Mouse (Mus musculus): Measurements from ENCODE around the gene Nle1. TPM values are rescaled to one million over a fixed set of nuclear protein-coding genes. Genes with fewer than 3 reads are reported as not detected.

Gene Nle1
- total RNA-seq, 1 experiment from 2014 or later = 13.1 TPM

GRCm38 (mm10) chr11:82921691-82922090, 13.5 kb upstream of the Nle1 start:
- no peak for ATAC-seq (replicated peaks; ENCODE audit: insufficient number of reproducible peaks, low FRiP score, low TSS enrichment, poor library complexity, severe bottlenecking)

- no peak for ATAC-seq (replicated peaks; ENCODE audit: insufficient number of reproducible peaks, low FRiP score, low TSS enrichment, poor library complexity, severe bottlenecking)
Observed at GRCm38 (mm10) chr11:82920768-82921167, 12.6 kb upstream of the Nle1 start.

- peak; percentile 71 for ATAC-seq (replicated peaks; ENCODE audit: insufficient number of reproducible peaks, low FRiP score, low TSS enrichment, poor library complexity, severe bottlenecking)
Observed at GRCm38 (mm10) chr11:82914711-82915352, 6.6 kb upstream of the Nle1 start.

- no peak for ATAC-seq (replicated peaks; ENCODE audit: insufficient number of reproducible peaks, low FRiP score, low TSS enrichment, poor library complexity, severe bottlenecking)
Observed at GRCm38 (mm10) chr11:82910679-82911389, 2.6 kb upstream of the Nle1 start.

- no peak for ATAC-seq (replicated peaks; ENCODE audit: insufficient number of reproducible peaks, low FRiP score, low TSS enrichment, poor library complexity, severe bottlenecking)
Observed at GRCm38 (mm10) chr11:82910250-82910649, 2.0 kb upstream of the Nle1 start, which contains the start of gene Unc45b. Gene Unc45b (plus strand): TSS chr11:82910550.

GRCm38 (mm10) chr11:82908608-82908989, 388 bp upstream of the Nle1 start:
- ATAC-seq (replicated peaks; ENCODE audit: insufficient number of reproducible peaks, low FRiP score, low TSS enrichment, poor library complexity, severe bottlenecking) = no peak

- ATAC-seq (replicated peaks; ENCODE audit: insufficient number of reproducible peaks, low FRiP score, low TSS enrichment, poor library complexity, severe bottlenecking) = no peak
Observed at GRCm38 (mm10) chr11:82905816-82906215, 2.4 kb downstream of the Nle1 start.

GRCm38 (mm10) chr11:82904952-82905351, 3.3 kb downstream of the Nle1 start:
- no peak for ATAC-seq (replicated peaks; ENCODE audit: insufficient number of reproducible peaks, low FRiP score, low TSS enrichment, poor library complexity, severe bottlenecking)

GRCm38 (mm10) chr11:82901606-82902310, 6.5 kb downstream of the Nle1 start:
- no peak for ATAC-seq (replicated peaks; ENCODE audit: insufficient number of reproducible peaks, low FRiP score, low TSS enrichment, poor library complexity, severe bottlenecking)

- no peak for ATAC-seq (replicated peaks; ENCODE audit: insufficient number of reproducible peaks, low FRiP score, low TSS enrichment, poor library complexity, severe bottlenecking)
Observed at GRCm38 (mm10) chr11:82899720-82900119, 8.5 kb downstream of the Nle1 start.

GRCm38 (mm10) chr11:82897478-82897877, 10.7 kb downstream of the Nle1 start:
- no peak for ATAC-seq (replicated peaks; ENCODE audit: insufficient number of reproducible peaks, low FRiP score, low TSS enrichment, poor library complexity, severe bottlenecking)

- ATAC-seq (replicated peaks; ENCODE audit: insufficient number of reproducible peaks, low FRiP score, low TSS enrichment, poor library complexity, severe bottlenecking) = no peak
Observed at GRCm38 (mm10) chr11:82891936-82892335, 16.3 kb downstream of the Nle1 start, which contains the start of gene Fndc8. Gene Fndc8 (plus strand): TSS chr11:82892124.

GRCm38 (mm10) chr11:82890342-82890762, 17.9 kb downstream of the Nle1 start, which contains the start of gene Rad51d:
Gene Rad51d (minus strand): TSS chr11:82890614.
- ATAC-seq (replicated peaks; ENCODE audit: insufficient number of reproducible peaks, low FRiP score, low TSS enrichment, poor library complexity, severe bottlenecking) = peak; percentile 93

GRCm38 (mm10) chr11:82889524-82890341, 18.5 kb downstream of the Nle1 start:
- peak; percentile 19; the same call in 1 of the 2 replicates for ATAC-seq (replicated peaks; ENCODE audit: insufficient number of reproducible peaks, low FRiP score, low TSS enrichment, poor library complexity, severe bottlenecking)

- no peak for ATAC-seq (replicated peaks; ENCODE audit: insufficient number of reproducible peaks, low FRiP score, low TSS enrichment, poor library complexity, severe bottlenecking)
Observed at GRCm38 (mm10) chr11:82888491-82888946, 19.7 kb downstream of the Nle1 start.

GRCm38 (mm10) chr11:82886559-82886958, 21.7 kb downstream of the Nle1 start:
- ATAC-seq (replicated peaks; ENCODE audit: insufficient number of reproducible peaks, low FRiP score, low TSS enrichment, poor library complexity, severe bottlenecking) = no peak

GRCm38 (mm10) chr11:82883180-82883579, 25.0 kb downstream of the Nle1 start:
- ATAC-seq (replicated peaks; ENCODE audit: insufficient number of reproducible peaks, low FRiP score, low TSS enrichment, poor library complexity, severe bottlenecking) = no peak

- no peak for ATAC-seq (replicated peaks; ENCODE audit: insufficient number of reproducible peaks, low FRiP score, low TSS enrichment, poor library complexity, severe bottlenecking)
Observed at GRCm38 (mm10) chr11:82877726-82878344, 30.4 kb downstream of the Nle1 start.

All from monocyte, adult 5-6 weeks (primary cell).